Comparison of ENCODE assay signal across 8 mouse cellular contexts in genomic region chr15:97372611-97373131, GRCm38 (mm10).
DNase-seq lines count a peak whose midpoint lies in the region; ATAC-seq and TF ChIP-seq lines count a peak whose summit lies in the region.
"Had no signal": no experiment of that assay in that cellular context is flagged by ENCODE, and none has a peak within 500 bp of the region (broad histone marks: within the 10 kb centered on the region; RNA-seq: fewer than 3 reads in every experiment).

No protein-coding gene starts in this region.

- peak overlapping the region; percentile 59 for H3K27ac ChIP-seq in intestine, embryonic 14.5 days (ENCODE audit: low read depth)
- no peak overlapping the region for H3K27ac ChIP-seq in intestine, postnatal 0 days (ENCODE audit: low read depth, low read length)
- H3K27ac ChIP-seq in forebrain, postnatal 0 days (ENCODE audit: low read depth, low read length), result no peak overlapping the region
- H3K27ac ChIP-seq: liver, embryonic 14.5 days had no signal

- no peaks in the 10 kb centered on the region for H3K27me3 ChIP-seq in intestine, embryonic 14.5 days (replicated peaks; ENCODE audit: control insufficient read depth, insufficient read depth, low read length)
- H3K27me3 ChIP-seq in intestine, postnatal 0 days (replicated peaks; ENCODE audit: control insufficient read depth, insufficient read depth, low read length), result no peaks in the 10 kb centered on the region
- H3K27me3 ChIP-seq in E14TG2a.4 (ENCODE audit: insufficient read depth, low read length), result no peaks in the 10 kb centered on the region
- no peaks in the 10 kb centered on the region for H3K27me3 ChIP-seq in forebrain, postnatal 0 days (ENCODE audit: insufficient read depth, low read length)

- peaks cover 13% of the 10 kb centered on the region; the same call in 1 of the 2 replicates for H3K4me1 ChIP-seq in intestine, embryonic 14.5 days (replicated peaks; ENCODE audit: control insufficient read depth, insufficient read depth, low read length)
- no peaks in the 10 kb centered on the region for H3K4me1 ChIP-seq in intestine, postnatal 0 days (replicated peaks; ENCODE audit: control insufficient read depth, insufficient read depth, low read length)
- H3K4me1 ChIP-seq in E14TG2a.4 (replicated peaks; ENCODE audit: low read depth, low read length), result peaks cover 79% of the 10 kb centered on the region
- 0 out of 2 replicates have a peak, but pooled peaks cover 4% of the 10 kb centered on the region for H3K4me1 ChIP-seq in forebrain, postnatal 0 days (ENCODE audit: insufficient read depth)

- H3K36me3 ChIP-seq in intestine, embryonic 14.5 days (ENCODE audit: control insufficient read depth, insufficient read depth, low read length), result no peaks in the 10 kb centered on the region
- H3K36me3 ChIP-seq in intestine, postnatal 0 days (ENCODE audit: control insufficient read depth, insufficient read depth), result no peaks in the 10 kb centered on the region
- no peaks in the 10 kb centered on the region for H3K36me3 ChIP-seq in E14TG2a.4 (ENCODE audit: insufficient read depth, low read length)
- no peaks in the 10 kb centered on the region for H3K36me3 ChIP-seq in forebrain, postnatal 0 days (ENCODE audit: insufficient read depth)

- DNase-seq in intestine, embryonic 14.5 days (ENCODE audit: low spot score), result no peak
- DNase-seq in A20 (ENCODE audit: low read depth, low spot score), result peak; percentile 83
- no peak for DNase-seq in forebrain, postnatal 0 days

- no peaks in the 10 kb centered on the region for H3K9me3 ChIP-seq in intestine, embryonic 14.5 days (ENCODE audit: control insufficient read depth, low read length)
- H3K9me3 ChIP-seq in intestine, postnatal 0 days (ENCODE audit: control insufficient read depth), result no peaks in the 10 kb centered on the region
- no peaks in the 10 kb centered on the region for H3K9me3 ChIP-seq in E14TG2a.4 (ENCODE audit: low read length)
- no peaks in the 10 kb centered on the region for H3K9me3 ChIP-seq in forebrain, postnatal 0 days (ENCODE audit: low read length)

- no peak overlapping the region for H3K4me3 ChIP-seq in intestine, embryonic 14.5 days (ENCODE audit: low read depth, low read length)
- no peak overlapping the region for H3K4me3 ChIP-seq in intestine, postnatal 0 days (ENCODE audit: low read depth, low read length)
- peak overlapping the region; percentile 66 for H3K4me3 ChIP-seq in E14TG2a.4 (replicated peaks; ENCODE audit: low read length)
- H3K4me3 ChIP-seq in forebrain, postnatal 0 days (ENCODE audit: low read depth, low read length), result no peak overlapping the region

- ATAC-seq in intestine, embryonic 14.5 days (replicated peaks; ENCODE audit: low FRiP score, low TSS enrichment, low read depth), result no peak
- no peak for ATAC-seq in intestine, postnatal 0 days
- ATAC-seq in inflammation-experienced regulatory T-cells, adult 6 months, result peak; percentile 44
- ATAC-seq in cerebellum, adult (ENCODE audit: insufficient number of reproducible peaks, low FRiP score, low TSS enrichment), result no peak
- no peak for ATAC-seq in forebrain, postnatal 0 days

- no peak for TF ChIP-seq CTCF in intestine, postnatal 0 days (IDR thresholded peaks at IDR 0.05; ENCODE audit: low read depth)
- TF ChIP-seq CTCF in E14TG2a.4 (conservative IDR thresholded peaks at IDR 0.05; ENCODE audit: low read length), result no peak
- no peak for TF ChIP-seq CTCF in forebrain, postnatal 0 days (IDR thresholded peaks at IDR 0.05; ENCODE audit: low read depth)

- H3K4me2 ChIP-seq in intestine, embryonic 14.5 days (ENCODE audit: low read length), result no peak overlapping the region
- no peak overlapping the region for H3K4me2 ChIP-seq in intestine, postnatal 0 days (replicated peaks; ENCODE audit: low read depth)
- no peak overlapping the region for H3K4me2 ChIP-seq in forebrain, postnatal 0 days (ENCODE audit: low read depth)

- WGBS in intestine, embryonic 14.5 days, result 58% methylated on average over 6 of the region's 6 CpGs
- 68% methylated on average over 6 of the region's 6 CpGs for WGBS in intestine, postnatal 0 days
- 47% methylated on average over 6 of the region's 6 CpGs for WGBS in forebrain, postnatal 0 days

- no peak overlapping the region for H3K9ac ChIP-seq in intestine, embryonic 14.5 days (ENCODE audit: low read length)
- no peak overlapping the region for H3K9ac ChIP-seq in intestine, postnatal 0 days (ENCODE audit: low read depth, low read length)
- H3K9ac ChIP-seq in forebrain, postnatal 0 days, result no peak overlapping the region
